In genomic region chr7:112301052-112301451, GRCm38 (mm10) we compare ENCODE assay signal across 20 mouse cellular contexts.
DNase-seq lines count a peak whose midpoint lies in the region; ATAC-seq and TF ChIP-seq lines count a peak whose summit lies in the region.
"Had no signal": no experiment of that assay in that cellular context is flagged by ENCODE, and none has a peak within 500 bp of the region (broad histone marks: within the 10 kb centered on the region; RNA-seq: fewer than 3 reads in every experiment).

No protein-coding gene starts in this region.

- H3K4me3 ChIP-seq in heart, embryonic 10.5 days: no peak overlapping the region
- H3K4me3 ChIP-seq in layer of hippocampus, adult 2 months: no peak overlapping the region
- H3K4me3 ChIP-seq in CH12.LX (replicated peaks in 1 of 3; ENCODE audit: low read depth in 2 of 3, low read length in 2 of 3, poor library complexity in 1 of 3): no peak overlapping the region
- H3K4me3 ChIP-seq in neural tube, embryonic 15.5 days (replicated peaks): no peak overlapping the region
- H3K4me3 ChIP-seq: embryonic facial prominence, embryonic 13.5 days; hindbrain, embryonic 10.5 days; limb, embryonic 12.5 days; midbrain, embryonic 12.5 days; myocyte had no signal

- H3K9ac ChIP-seq in CH12.LX (ENCODE audit: insufficient read depth, low read depth): no peak overlapping the region
- no peak overlapping the region for H3K9ac ChIP-seq in neural tube, embryonic 15.5 days (replicated peaks)
- H3K9ac ChIP-seq: embryonic facial prominence, embryonic 13.5 days; limb, embryonic 12.5 days; midbrain, embryonic 12.5 days had no signal

- TF ChIP-seq EP300 in CH12.LX (IDR thresholded peaks at IDR 0.05; ENCODE audit: low read length): no peak

- DNase-seq in heart, embryonic 10.5 days (ENCODE audit: low spot score): no peak
- DNase-seq in heart, postnatal 25 days (ENCODE audit: low spot score): no peak
- DNase-seq in layer of hippocampus, adult 2 months (ENCODE audit: low spot score in 2 of 2): no peak
- no peak for DNase-seq in layer of hippocampus, adult 9-11 months
- peak; percentile 2 for DNase-seq in CH12.LX (ENCODE audit: extremely low read depth)
- peak; percentile 27 for DNase-seq in ZHBTc4 (ENCODE audit: low read depth, low spot score)
- no peak for DNase-seq in frontal cortex, postnatal 36 days (ENCODE audit: low spot score in 2 of 2)
- DNase-seq: adrenal gland, postnatal 25 days; cerebellum, postnatal 36 days; kidney, postnatal 36 days; layer of hippocampus, postnatal 36 days; lung, postnatal 14 days; right cerebral cortex, postnatal 14 days; thymus, adult 2 months had no signal

- peaks cover 43% of the 10 kb centered on the region for H3K36me3 ChIP-seq in heart, embryonic 10.5 days
- H3K36me3 ChIP-seq in CH12.LX (replicated peaks in 1 of 2; ENCODE audit: control insufficient read depth in 1 of 2, insufficient read depth in 1 of 2, low read length in 1 of 2): no peaks in the 10 kb centered on the region
- no peaks in the 10 kb centered on the region for H3K36me3 ChIP-seq in neural tube, embryonic 15.5 days
- H3K36me3 ChIP-seq: embryonic facial prominence, embryonic 13.5 days; hindbrain, embryonic 10.5 days; limb, embryonic 12.5 days; midbrain, embryonic 12.5 days had no signal

- peak; percentile 66 for TF ChIP-seq CTCF in layer of hippocampus, adult 2 months (conservative IDR thresholded peaks at IDR 0.05)
- TF ChIP-seq CTCF in CH12.LX (conservative IDR thresholded peaks at IDR 0.05 in 1 of 2, IDR thresholded peaks at IDR 0.05 in 1 of 2; ENCODE audit: low read depth in 2 of 2, low read length in 2 of 2): peak in 1 of 2 experiments; percentile 44; a peak in 2 of 4 replicates

- H3K9me3 ChIP-seq in heart, embryonic 10.5 days: no peaks in the 10 kb centered on the region
- H3K9me3 ChIP-seq in CH12.LX (replicated peaks; ENCODE audit: low read length): no peaks in the 10 kb centered on the region
- H3K9me3 ChIP-seq in neural tube, embryonic 15.5 days (replicated peaks): no peaks in the 10 kb centered on the region
- H3K9me3 ChIP-seq: embryonic facial prominence, embryonic 13.5 days; hindbrain, embryonic 10.5 days; limb, embryonic 12.5 days; midbrain, embryonic 12.5 days had no signal

- intact Hi-C loops in heart, postnatal 25 days (cut with DNase I): no loop called here

- dilution Hi-C loops in CH12.LX (cut with MboI; ENCODE audit: extremely low pct_ligation_motif_present, extremely low pct_unique_long_range_greater_than_20kb, low sequenced_read_pairs): no loop called here

- H3K27me3 ChIP-seq in heart, embryonic 10.5 days (ENCODE audit: insufficient read depth, poor library complexity, severe bottlenecking): no peaks in the 10 kb centered on the region
- H3K27me3 ChIP-seq in CH12.LX (replicated peaks): peaks cover 45% of the 10 kb centered on the region
- H3K27me3 ChIP-seq in neural tube, embryonic 15.5 days (replicated peaks): no peaks in the 10 kb centered on the region
- H3K27me3 ChIP-seq: embryonic facial prominence, embryonic 13.5 days; limb, embryonic 12.5 days; midbrain, embryonic 12.5 days had no signal

- no peak overlapping the region for H3K4me2 ChIP-seq in CH12.LX (ENCODE audit: insufficient read depth, low read depth, poor library complexity, severe bottlenecking)
- H3K4me2 ChIP-seq in neural tube, embryonic 15.5 days: no peak overlapping the region
- H3K4me2 ChIP-seq: embryonic facial prominence, embryonic 13.5 days; limb, embryonic 12.5 days; midbrain, embryonic 12.5 days had no signal

- TF ChIP-seq POLR2A in CH12.LX (IDR thresholded peaks at IDR 0.05; ENCODE audit: low read depth, low read length): no peak

- H3K4me1 ChIP-seq in heart, embryonic 10.5 days: peaks cover 67% of the 10 kb centered on the region
- H3K4me1 ChIP-seq in CH12.LX (ENCODE audit: control insufficient read depth in 1 of 2, insufficient read depth in 2 of 2): no peaks in the 10 kb centered on the region; a peak in 1 of 4 replicates
- H3K4me1 ChIP-seq in neural tube, embryonic 15.5 days: peaks cover 19% of the 10 kb centered on the region
- H3K4me1 ChIP-seq: limb, embryonic 12.5 days; midbrain, embryonic 12.5 days had no signal

- H3K79me2 ChIP-seq in CH12.LX (replicated peaks; ENCODE audit: control insufficient read depth, extremely low read depth, insufficient read depth, poor library complexity, severe bottlenecking): no peaks in the 10 kb centered on the region

- in situ Hi-C loops in CH12.LX (cut with MboI; ENCODE audit: low pct_ligation_motif_present, low pct_unique_long_range_greater_than_20kb, low sequenced_read_pairs): no loop called here

- ATAC-seq in neural tube, embryonic 15.5 days (ENCODE audit: low FRiP score): no peak

- TF ChIP-seq RAD21 in CH12.LX (IDR thresholded peaks at IDR 0.05; ENCODE audit: low read depth, low read length): peak; percentile 31

- H3K27ac ChIP-seq in heart, embryonic 10.5 days: peak overlapping the region; percentile 88; the same call in 1 of the 2 replicates
- H3K27ac ChIP-seq in layer of hippocampus, adult 2 months: peak overlapping the region; percentile 83; the same call in 1 of the 2 replicates
- no peak overlapping the region for H3K27ac ChIP-seq in CH12.LX (ENCODE audit: insufficient read depth, low read depth)
- no peak overlapping the region for H3K27ac ChIP-seq in neural tube, embryonic 15.5 days (replicated peaks)
- H3K27ac ChIP-seq: embryonic facial prominence, embryonic 13.5 days; hindbrain, embryonic 10.5 days; limb, embryonic 12.5 days; midbrain, embryonic 12.5 days had no signal

TF ChIP-seq in CH12.LX, 34 proteins besides CTCF, POLR2A, EP300 and RAD21:
- TF ChIP-seq SMC3 (IDR thresholded peaks at IDR 0.05; ENCODE audit: low read depth, low read length) (peak; percentile 8; the same call in 1 of the 2 replicates), USF1 (IDR thresholded peaks at IDR 0.05; ENCODE audit: low read depth, low read length) (no peak)

Comparison
In these comparisons a context has a peak if more than half of its experiments do, and no peak if none do; other contexts are left out.
1. DNase-seq: peak in CH12.LX (single experiment) and ZHBTc4 (single experiment); none in heart, embryonic 10.5 days (single experiment), heart, postnatal 25 days (single experiment), layer of hippocampus, adult 2 months (0 of 2), layer of hippocampus, adult 9-11 months (single experiment) and frontal cortex, postnatal 36 days (0 of 2).
2. H3K27ac ChIP-seq: peak in heart, embryonic 10.5 days (single experiment) and layer of hippocampus, adult 2 months (single experiment); none in CH12.LX (single experiment) and neural tube, embryonic 15.5 days (single experiment).